Mouse (Mus musculus): ENCODE measurements around the gene Abt1. TPM values are rescaled to one million over a fixed set of nuclear protein-coding genes. Genes with fewer than 3 reads are reported as not detected.

The Abt1 gene
- polyA plus RNA-seq, 1 experiment from 2014 or later: 13.7 TPM

DNA sequence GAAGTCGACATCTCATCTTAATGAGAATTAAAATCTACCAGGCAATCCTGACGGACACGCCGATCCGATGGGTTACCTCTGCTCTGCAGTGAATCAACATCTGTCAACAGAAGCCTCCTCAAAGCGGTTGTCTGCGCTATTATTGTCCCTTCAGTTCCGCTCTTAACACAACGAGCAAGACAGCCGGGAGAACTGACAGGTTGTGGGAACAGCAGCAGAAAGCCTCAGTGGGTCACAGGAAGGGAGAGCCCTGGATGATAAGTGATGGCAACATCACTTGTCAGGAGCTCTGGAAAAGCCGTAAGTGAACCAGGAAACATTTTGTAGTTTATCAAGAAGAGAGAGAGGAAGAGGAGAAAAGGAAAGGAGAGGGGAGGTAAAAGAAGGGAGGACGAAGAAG, 12.0 kb upstream of the Abt1 start:
- Histone ChIP-seq H3K4me2 (ENCODE audit: low read depth) (peak overlapping the region; percentile 69), H3K27me3 (ENCODE audit: control insufficient read depth, insufficient read depth, low read length) (no peaks in the 10 kb centered on the region), H3K27ac (ENCODE audit: low read depth, low read length) (no peak overlapping the region), H3K4me1 (ENCODE audit: control insufficient read depth, insufficient read depth, low read length) (0 out of 2 replicates have a peak, but pooled peaks cover 5% of the 10 kb centered on the region), H3K9me3 (ENCODE audit: control insufficient read depth, low read length) (no peaks in the 10 kb centered on the region), H3K36me3 (ENCODE audit: control insufficient read depth, insufficient read depth, low read length) (no peaks in the 10 kb centered on the region), H3K9ac (ENCODE audit: low read length) (peak overlapping the region; percentile 44), H3K4me3 (ENCODE audit: low read depth, low read length) (peak overlapping the region; percentile 39)
- ATAC-seq (ENCODE audit: insufficient read depth, low FRiP score, low TSS enrichment) (no peak), DNase-seq (ENCODE audit: low spot score) (no peak)
- 2% methylated on average over 12 of the region's 12 CpGs for WGBS

DNA sequence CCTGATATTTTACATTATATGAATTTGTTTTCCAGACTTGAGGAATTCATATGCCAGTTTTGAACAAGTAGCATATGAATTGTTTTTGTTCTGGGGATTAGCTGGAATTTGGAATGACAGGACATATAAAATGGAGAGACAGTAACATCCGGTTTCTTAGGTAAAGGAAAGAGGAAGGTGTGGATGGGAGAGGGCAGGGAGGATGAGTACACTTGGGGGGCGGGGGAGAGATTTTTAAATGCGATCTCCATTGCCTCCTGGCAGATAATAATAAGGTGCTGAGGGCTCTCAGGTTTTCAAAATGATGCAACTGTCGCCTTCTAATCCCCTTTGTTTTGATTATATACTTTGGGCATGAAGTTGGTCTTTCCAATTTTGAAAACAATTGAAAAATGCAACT, 11.6 kb upstream of the Abt1 start:
- no peak for DNase-seq (ENCODE audit: low spot score)
- H3K9me3 ChIP-seq (ENCODE audit: control insufficient read depth, low read length): no peaks in the 10 kb centered on the region
- H3K27me3 ChIP-seq (ENCODE audit: control insufficient read depth, insufficient read depth, low read length): no peaks in the 10 kb centered on the region
- peak overlapping the region; percentile 44; the same call in 1 of the 2 replicates for H3K9ac ChIP-seq (ENCODE audit: low read length)
- H3K4me2 ChIP-seq (ENCODE audit: low read depth): peak overlapping the region; percentile 69
- H3K36me3 ChIP-seq (ENCODE audit: control insufficient read depth, insufficient read depth, low read length): no peaks in the 10 kb centered on the region
- H3K4me1 ChIP-seq (ENCODE audit: control insufficient read depth, insufficient read depth, low read length): 0 out of 2 replicates have a peak, but pooled peaks cover 5% of the 10 kb centered on the region
- no peak for ATAC-seq (ENCODE audit: insufficient read depth, low FRiP score, low TSS enrichment)
- H3K27ac ChIP-seq (ENCODE audit: low read depth, low read length): no peak overlapping the region
- 20% methylated on average over 4 of the region's 4 CpGs for WGBS
- peak overlapping the region; percentile 39 for H3K4me3 ChIP-seq (ENCODE audit: low read depth, low read length)

GRCm38 (mm10) chr13:23434426-23434825, 10.8 kb upstream of the Abt1 start:
- H3K27ac ChIP-seq (ENCODE audit: low read depth, low read length): no peak overlapping the region
- H3K27me3 ChIP-seq (ENCODE audit: control insufficient read depth, insufficient read depth, low read length): no peaks in the 10 kb centered on the region
- 0 out of 2 replicates have a peak overlapping the region, but pooled peaks have one; percentile 0 for H3K4me3 ChIP-seq (ENCODE audit: low read depth, low read length)
- no peak for ATAC-seq (ENCODE audit: insufficient read depth, low FRiP score, low TSS enrichment)
- H3K4me1 ChIP-seq (ENCODE audit: control insufficient read depth, insufficient read depth, low read length): 0 out of 2 replicates have a peak, but pooled peaks cover 5% of the 10 kb centered on the region
- no peaks in the 10 kb centered on the region for H3K36me3 ChIP-seq (ENCODE audit: control insufficient read depth, insufficient read depth, low read length)
- no peak overlapping the region for H3K9ac ChIP-seq (ENCODE audit: low read length)
- DNase-seq (ENCODE audit: low spot score): no peak
- peak overlapping the region; percentile 22 for H3K4me2 ChIP-seq (ENCODE audit: low read depth)
- no peaks in the 10 kb centered on the region for H3K9me3 ChIP-seq (ENCODE audit: control insufficient read depth, low read length)
- WGBS: 7% methylated on average over 7 of the region's 7 CpGs

GRCm38 (mm10) chr13:23433801-23434200, 10.1 kb upstream of the Abt1 start:
- H3K4me3 ChIP-seq (ENCODE audit: low read depth, low read length): no peak overlapping the region
- no peak overlapping the region for H3K27ac ChIP-seq (ENCODE audit: low read depth, low read length)
- WGBS: 60% methylated on average over 5 of the region's 5 CpGs
- no peaks in the 10 kb centered on the region for H3K27me3 ChIP-seq (ENCODE audit: control insufficient read depth, insufficient read depth, low read length)
- no peaks in the 10 kb centered on the region for H3K36me3 ChIP-seq (ENCODE audit: control insufficient read depth, insufficient read depth, low read length)
- H3K9me3 ChIP-seq (ENCODE audit: control insufficient read depth, low read length): no peaks in the 10 kb centered on the region
- 0 out of 2 replicates have a peak, but pooled peaks cover 5% of the 10 kb centered on the region for H3K4me1 ChIP-seq (ENCODE audit: control insufficient read depth, insufficient read depth, low read length)
- no peak overlapping the region for H3K9ac ChIP-seq (ENCODE audit: low read length)
- no peak overlapping the region; the same call in 1 of the 2 replicates for H3K4me2 ChIP-seq (ENCODE audit: low read depth)
- no peak for DNase-seq (ENCODE audit: low spot score)
- ATAC-seq (ENCODE audit: insufficient read depth, low FRiP score, low TSS enrichment): no peak

DNA sequence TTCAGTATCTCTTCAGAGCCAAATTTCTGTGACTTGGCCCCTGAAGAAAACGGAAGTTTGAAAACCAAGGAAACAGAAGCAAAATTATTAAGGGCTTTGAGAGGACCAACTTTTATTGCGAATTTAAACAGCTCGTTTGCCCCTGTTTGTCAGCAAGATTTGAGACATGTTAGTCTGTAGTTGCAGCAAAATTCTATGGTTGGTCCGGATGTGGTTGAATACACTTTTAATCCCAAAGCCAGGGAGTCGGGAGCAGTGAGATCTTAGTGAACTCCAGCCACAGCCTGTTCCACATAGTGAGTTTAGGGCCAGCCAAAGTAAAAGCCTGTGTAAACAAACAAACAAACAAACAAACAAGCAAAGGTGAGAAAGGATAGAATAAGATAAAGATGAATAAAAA, 9.5 kb upstream of the Abt1 start:
- DNase-seq (ENCODE audit: low spot score) (no peak), ATAC-seq (ENCODE audit: insufficient read depth, low FRiP score, low TSS enrichment) (no peak)
- Histone ChIP-seq H3K4me1 (ENCODE audit: control insufficient read depth, insufficient read depth, low read length) (0 out of 2 replicates have a peak, but pooled peaks cover 5% of the 10 kb centered on the region), H3K9ac (ENCODE audit: low read length) (no peak overlapping the region), H3K27me3 (ENCODE audit: control insufficient read depth, insufficient read depth, low read length) (no peaks in the 10 kb centered on the region), H3K27ac (ENCODE audit: low read depth, low read length) (no peak overlapping the region), H3K36me3 (ENCODE audit: control insufficient read depth, insufficient read depth, low read length) (no peaks in the 10 kb centered on the region), H3K4me2 (ENCODE audit: low read depth) (peak overlapping the region; percentile 38), H3K9me3 (ENCODE audit: control insufficient read depth, low read length) (no peaks in the 10 kb centered on the region), H3K4me3 (ENCODE audit: low read depth, low read length) (peak overlapping the region; percentile 53)
- WGBS: 21% methylated on average over 5 of the region's 5 CpGs

GRCm38 (mm10) chr13:23432562-23433201, 9.0 kb upstream of the Abt1 start:
- Histone ChIP-seq H3K4me1 (ENCODE audit: control insufficient read depth, insufficient read depth, low read length) (0 out of 2 replicates have a peak, but pooled peaks cover 5% of the 10 kb centered on the region), H3K36me3 (ENCODE audit: control insufficient read depth, insufficient read depth, low read length) (no peaks in the 10 kb centered on the region), H3K4me2 (ENCODE audit: low read depth) (peak overlapping the region; percentile 58), H3K27ac (ENCODE audit: low read depth, low read length) (0 out of 2 replicates have a peak overlapping the region, but pooled peaks have one; percentile 17), H3K9me3 (ENCODE audit: control insufficient read depth, low read length) (no peaks in the 10 kb centered on the region), H3K4me3 (ENCODE audit: low read depth, low read length) (peak overlapping the region; percentile 53), H3K9ac (ENCODE audit: low read length) (peak overlapping the region; percentile 40), H3K27me3 (ENCODE audit: control insufficient read depth, insufficient read depth, low read length) (no peaks in the 10 kb centered on the region)
- WGBS: under 1% methylated on average over 28 of the region's 28 CpGs
- peak; percentile 96 for DNase-seq (ENCODE audit: low spot score)
- ATAC-seq (ENCODE audit: insufficient read depth, low FRiP score, low TSS enrichment): peak; percentile 87

- H3K27me3 ChIP-seq (ENCODE audit: control insufficient read depth, insufficient read depth, low read length): no peaks in the 10 kb centered on the region
- H3K36me3 ChIP-seq (ENCODE audit: control insufficient read depth, insufficient read depth, low read length): no peaks in the 10 kb centered on the region
- under 1% methylated on average over 15 of the region's 15 CpGs for WGBS
- H3K4me3 ChIP-seq (ENCODE audit: low read depth, low read length): peak overlapping the region; percentile 53
- ATAC-seq (ENCODE audit: insufficient read depth, low FRiP score, low TSS enrichment) (peak; percentile 75), DNase-seq (ENCODE audit: low spot score) (peak; percentile 85)
- peak overlapping the region; percentile 85 for H3K27ac ChIP-seq (ENCODE audit: low read depth, low read length)
- no peaks in the 10 kb centered on the region for H3K9me3 ChIP-seq (ENCODE audit: control insufficient read depth, low read length)
- H3K4me1 ChIP-seq (ENCODE audit: control insufficient read depth, insufficient read depth, low read length): peaks cover 5% of the 10 kb centered on the region; the same call in 1 of the 2 replicates
- H3K9ac ChIP-seq (ENCODE audit: low read length): peak overlapping the region; percentile 77
- H3K4me2 ChIP-seq (ENCODE audit: low read depth): peak overlapping the region; percentile 58
Observed at GRCm38 (mm10) chr13:23431351-23431771, 7.7 kb upstream of the Abt1 start.

GRCm38 (mm10) chr13:23430734-23431133, 7.1 kb upstream of the Abt1 start:
- peak overlapping the region; percentile 58 for H3K4me2 ChIP-seq (ENCODE audit: low read depth)
- ATAC-seq (ENCODE audit: insufficient read depth, low FRiP score, low TSS enrichment): peak; percentile 33; the same call in 1 of the 2 replicates
- H3K9ac ChIP-seq (ENCODE audit: low read length): peak overlapping the region; percentile 77
- H3K27me3 ChIP-seq (ENCODE audit: control insufficient read depth, insufficient read depth, low read length): no peaks in the 10 kb centered on the region
- WGBS: under 1% methylated on average over 17 of the region's 17 CpGs
- H3K9me3 ChIP-seq (ENCODE audit: control insufficient read depth, low read length): no peaks in the 10 kb centered on the region
- peak; percentile 82 for DNase-seq (ENCODE audit: low spot score)
- peak overlapping the region; percentile 53 for H3K4me3 ChIP-seq (ENCODE audit: low read depth, low read length)
- H3K4me1 ChIP-seq (ENCODE audit: control insufficient read depth, insufficient read depth, low read length): peaks cover 5% of the 10 kb centered on the region; the same call in 1 of the 2 replicates
- H3K36me3 ChIP-seq (ENCODE audit: control insufficient read depth, insufficient read depth, low read length): no peaks in the 10 kb centered on the region
- H3K27ac ChIP-seq (ENCODE audit: low read depth, low read length): peak overlapping the region; percentile 85
